Mouse (Mus musculus) liver, embryonic 13.5 days (tissue): ENCODE data around the gene Atf2. TPM values are rescaled to one million over a fixed set of nuclear protein-coding genes. Genes with fewer than 3 reads are reported as not detected.
"Not testable (repeated sequence)": the region's sequence is repeated elsewhere in the genome, so short reads cannot be mapped to it uniquely, and the experiment has no call there.

Experiments used
- ATAC-seq: fragments of 200-750 bp; cut with Nextera tagmentation; 2 replicates; pipeline ENCODE4 v1.8.0; 2017; ENCODE audit warnings: low read depth, mild to moderate bottlenecking, moderate number of reproducible peaks, moderate library complexity
- DNase-seq: peaks from one replicate; pipeline ENCODE4 v3.0.0; 2022
- H3K27ac ChIP-seq: fragments of 300-500 bp; sonication (generic); 2 replicates; pipeline ENCODE4 v1.5.1; 2015; ENCODE audit warnings: moderate library complexity, mild to moderate bottlenecking, inconsistent platforms
- H3K27me3 ChIP-seq: fragments of 300-500 bp; sonication (generic); 2 replicates; pipeline ENCODE4 v1.6.1; 2015; ENCODE audit warnings: mild to moderate bottlenecking, inconsistent platforms
- H3K36me3 ChIP-seq: fragments of 300-500 bp; sonication (generic); 2 replicates; pipeline ENCODE4 v1.6.1; 2015; ENCODE audit warnings: mild to moderate bottlenecking, inconsistent platforms
- H3K4me1 ChIP-seq: fragments of 300-500 bp; sonication (generic); replicated peaks from 2 replicates; pipeline ENCODE4 v1.6.1; 2015; ENCODE audit warnings: inconsistent platforms
- H3K4me2 ChIP-seq: fragments of 300-500 bp; sonication (generic); 2 replicates; pipeline ENCODE4 v1.6.1; 2015; ENCODE audit warnings: inconsistent platforms, mild to moderate bottlenecking, moderate library complexity
- H3K4me3 ChIP-seq: fragments of 300-500 bp; sonication (generic); replicated peaks from 2 replicates; pipeline ENCODE4 v1.5.1; 2015; ENCODE audit warnings: mild to moderate bottlenecking, inconsistent platforms
- H3K9ac ChIP-seq: fragments of 300-500 bp; sonication (generic); 2 replicates; pipeline ENCODE4 v1.6.1; 2015; ENCODE audit warnings: mild to moderate bottlenecking, inconsistent platforms
- H3K9me3 ChIP-seq: fragments of 300-500 bp; sonication (generic); replicated peaks from 2 replicates; pipeline ENCODE4 v1.6.1; 2016; ENCODE audit warnings: inconsistent platforms
- WGBS: fragments of 180-500 bp; shearing (Covaris S2); methylation state at CpG from one replicate; pipeline ENCODE4 v1.1.7; 2015; ENCODE audit not compliant: insufficient replicate concordance; 5-methylcytosine and 5-hydroxymethylcytosine counted together
- polyA plus RNA-seq: library from polyadenylated mRNA; unstranded; fragments of >200 nt; fragmentation: Nextera tagmentation; extraction: Ambion mirVana; gene quantifications from 2 replicates; pipeline ENCODE4 v1.2.1, GENCODE M21; 2015

The Atf2 gene
- polyA plus RNA-seq, 1 experiment from 2014 or later: 18.5 TPM

DNA sequence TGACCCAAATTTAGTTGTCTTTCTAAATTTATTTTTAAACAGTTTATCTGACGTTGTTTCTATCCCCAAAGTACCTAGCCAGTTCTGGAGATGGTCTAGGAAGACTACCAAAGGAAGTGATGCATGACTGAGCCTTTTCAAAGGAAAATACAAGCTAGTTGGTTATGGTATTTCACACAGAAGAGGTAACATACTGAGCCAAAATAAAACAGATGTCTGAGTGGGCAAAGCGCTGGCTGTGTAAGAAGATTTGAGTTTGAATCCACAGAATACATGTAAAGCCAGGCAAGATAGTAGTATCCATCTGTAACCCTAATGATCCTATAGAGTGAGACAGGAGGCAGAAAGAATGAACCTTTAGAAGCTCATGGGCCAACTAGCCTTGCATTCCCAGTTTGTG is 14.5 kb downstream of the Atf2 start:
- Histone ChIP-seq H3K4me1 (peaks cover 7% of the 10 kb centered on the region), H3K36me3 (peaks cover 6% of the 10 kb centered on the region), H3K27me3 (no peaks in the 10 kb centered on the region), H3K4me2 (no peak overlapping the region), H3K27ac (no peak overlapping the region), H3K9ac (no peak overlapping the region), H3K9me3 (no peaks in the 10 kb centered on the region), H3K4me3 (no peak overlapping the region)
- DNase-seq (no peak), ATAC-seq (no peak)
- 73% methylated on average over 2 of the region's 2 CpGs for WGBS

DNA sequence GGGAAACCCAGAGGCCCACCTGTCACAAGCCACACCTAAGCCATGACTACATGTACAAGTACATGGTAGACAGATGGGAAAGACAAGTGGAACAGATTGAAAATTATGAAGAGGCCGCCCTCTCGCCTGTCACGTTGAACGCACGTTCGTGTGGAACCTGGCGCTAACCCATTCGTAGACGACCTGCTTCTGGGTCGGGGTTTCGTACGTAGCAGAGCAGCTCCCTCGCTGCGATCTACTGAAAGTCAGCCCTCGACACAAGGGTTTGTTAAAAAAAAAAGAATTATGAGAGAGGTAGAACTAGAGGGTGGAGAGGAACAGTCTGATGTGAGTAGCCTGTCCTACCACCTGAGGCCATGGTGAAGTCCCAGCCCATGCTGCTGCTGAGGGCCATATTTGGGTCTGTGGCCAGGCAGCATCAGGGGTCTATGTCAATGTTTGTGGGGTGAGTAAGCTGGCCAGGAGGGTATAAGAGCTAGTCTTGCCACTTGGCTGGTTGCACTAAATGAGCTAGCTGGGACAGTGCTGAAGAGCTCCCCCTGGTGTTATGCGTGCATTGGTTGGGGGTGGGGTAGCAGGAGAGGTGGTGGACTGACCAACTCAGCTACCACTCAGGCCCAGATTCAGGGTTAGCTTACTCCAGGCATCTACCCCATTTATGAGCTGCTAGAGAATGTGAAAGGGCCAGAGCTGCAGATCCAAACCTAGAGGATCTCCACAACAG is 24.5 kb downstream of the Atf2 start:
- Histone ChIP-seq H3K4me1 (no peaks in the 10 kb centered on the region), H3K27me3 (no peaks in the 10 kb centered on the region), H3K27ac (no peak overlapping the region), H3K4me2 (no peak overlapping the region), H3K4me3 (no peak overlapping the region), H3K9me3 (no peaks in the 10 kb centered on the region), H3K36me3 (peaks cover 16% of the 10 kb centered on the region), H3K9ac (no peak overlapping the region)
- ATAC-seq: peak; percentile 47; the same call in 1 of the 2 replicates
- peak; percentile 68 for DNase-seq
- WGBS: 77% methylated on average over 16 of the region's 16 CpGs

DNA sequence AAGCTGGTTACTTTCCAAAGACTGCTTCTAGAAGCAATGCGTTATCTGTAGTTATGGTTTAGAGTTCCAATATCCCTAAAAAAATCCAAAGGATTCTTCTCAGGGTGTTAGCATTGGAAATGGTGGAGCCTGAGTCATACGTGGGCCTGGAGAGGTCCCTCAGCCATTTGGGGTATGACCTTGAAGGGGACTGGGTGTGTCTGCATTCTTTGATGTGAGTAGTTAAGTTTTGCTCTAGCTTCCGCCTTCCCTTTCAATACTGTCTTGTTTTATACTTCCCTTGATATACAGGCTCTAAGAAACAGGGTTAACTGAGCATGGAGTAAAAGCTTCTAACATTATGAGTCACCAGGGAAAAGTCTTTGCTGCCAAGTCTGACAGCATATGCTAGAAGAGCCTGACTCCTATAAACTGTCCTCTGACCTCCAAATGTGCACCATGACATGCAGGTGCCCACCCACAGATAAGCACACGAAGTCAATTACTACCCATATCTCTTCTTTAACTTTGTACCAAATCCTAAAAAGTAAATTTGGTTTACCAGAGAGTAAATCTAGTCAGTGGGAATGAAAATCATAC is 32.3 kb downstream of the Atf2 start:
- Histone ChIP-seq H3K27me3 (no peaks in the 10 kb centered on the region), H3K9ac (no peak overlapping the region), H3K4me2 (no peak overlapping the region), H3K36me3 (peaks cover 9% of the 10 kb centered on the region; the same call in 1 of the 2 replicates), H3K4me1 (peaks cover 8% of the 10 kb centered on the region), H3K9me3 (no peaks in the 10 kb centered on the region), H3K27ac (no peak overlapping the region), H3K4me3 (no peak overlapping the region)
- no peak for DNase-seq
- 0 out of 2 replicates have a peak, but pooled peaks have one; percentile 41 for ATAC-seq
- 63% methylated on average over 4 of the region's 4 CpGs for whole genome bisulfite sequencing

DNA sequence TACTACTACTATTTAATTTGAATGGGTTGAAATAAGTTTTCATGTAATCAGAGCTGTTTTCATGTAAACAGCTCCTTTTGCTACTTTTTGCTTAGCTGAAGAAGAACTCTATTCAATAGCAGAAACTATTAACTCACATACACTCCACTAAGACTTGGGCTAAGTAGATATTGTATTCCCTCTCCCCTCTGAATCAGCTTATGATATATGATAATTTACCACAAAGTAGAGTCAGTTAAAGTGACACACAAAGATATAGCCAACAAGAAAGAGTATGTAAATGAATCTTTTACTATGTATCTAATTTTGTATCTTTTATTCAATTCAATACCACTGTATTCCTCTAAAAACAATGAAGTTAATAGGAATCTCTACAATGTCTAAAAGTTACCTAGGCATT is 35.1 kb downstream of the Atf2 start:
- DNase-seq (no peak), ATAC-seq (no peak)
- Histone ChIP-seq H3K9ac (no peak overlapping the region), H3K27me3 (no peaks in the 10 kb centered on the region), H3K4me1 (peaks cover 8% of the 10 kb centered on the region), H3K4me3 (no peak overlapping the region), H3K4me2 (no peak overlapping the region), H3K9me3 (no peaks in the 10 kb centered on the region), H3K27ac (no peak overlapping the region), H3K36me3 (0 out of 2 replicates have a peak, but pooled peaks cover 5% of the 10 kb centered on the region)

DNA sequence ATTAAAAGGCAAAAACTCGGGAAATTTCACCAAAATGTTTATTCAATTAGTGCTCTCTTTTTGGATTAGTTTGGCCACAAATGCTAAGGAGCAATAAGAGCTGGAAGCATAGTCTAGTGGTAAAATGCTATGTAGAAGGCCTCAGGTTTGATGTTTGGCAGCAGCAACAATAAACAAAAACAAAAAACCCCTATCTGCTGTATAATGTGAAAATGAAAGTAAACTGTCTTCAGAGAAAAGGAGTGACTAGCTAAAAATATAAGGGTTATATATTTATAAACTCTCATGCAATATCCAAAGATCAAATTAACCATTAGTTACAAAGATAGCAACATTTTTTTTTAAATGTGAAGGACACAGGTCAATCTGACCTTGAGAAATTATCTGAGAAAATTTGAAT is 36.2 kb downstream of the Atf2 start:
- 64% methylated on average over 1 of the region's 1 CpGs for WGBS
- H3K9ac ChIP-seq: no peak overlapping the region
- H3K27me3 ChIP-seq: no peaks in the 10 kb centered on the region
- H3K4me3 ChIP-seq: no peak overlapping the region
- H3K4me1 ChIP-seq: peaks cover 8% of the 10 kb centered on the region
- no peak overlapping the region for H3K4me2 ChIP-seq
- 0 out of 2 replicates have a peak, but pooled peaks cover 5% of the 10 kb centered on the region for H3K36me3 ChIP-seq
- no peaks in the 10 kb centered on the region for H3K9me3 ChIP-seq
- no peak overlapping the region for H3K27ac ChIP-seq
- ATAC-seq: no peak
- no peak for DNase-seq

DNA sequence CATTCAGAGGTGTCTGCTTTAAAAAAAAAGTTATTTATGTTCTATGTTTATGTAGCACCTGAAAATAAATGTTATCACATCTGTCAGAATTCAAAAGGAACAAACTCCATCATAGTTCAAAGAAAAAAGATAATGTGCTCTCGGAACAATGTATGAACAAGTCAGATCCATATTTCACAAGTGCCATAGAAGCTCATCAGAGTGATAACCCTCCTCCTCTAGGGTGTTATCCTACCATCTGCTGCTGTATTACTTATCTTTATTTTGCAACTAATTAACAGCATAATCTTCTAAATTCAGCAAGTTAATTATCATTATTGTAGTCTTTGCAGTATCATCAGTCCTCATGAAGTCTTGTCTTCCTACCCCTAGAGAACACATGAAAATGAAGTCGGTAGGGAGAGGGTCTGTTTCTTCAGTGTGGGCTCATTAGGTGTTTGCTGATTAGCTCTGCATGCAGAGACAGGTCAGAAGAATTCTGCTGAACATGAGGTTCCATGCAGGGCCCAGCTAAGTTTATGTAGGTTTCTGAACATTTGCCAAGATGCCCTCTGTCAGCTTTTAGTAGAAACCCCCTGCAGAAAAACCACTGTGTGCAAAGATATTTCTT is 57.9 kb downstream of the Atf2 start:
- Histone ChIP-seq H3K4me2 (no peak overlapping the region), H3K9me3 (no peaks in the 10 kb centered on the region), H3K36me3 (peaks cover 14% of the 10 kb centered on the region), H3K27me3 (no peaks in the 10 kb centered on the region), H3K27ac (no peak overlapping the region), H3K4me1 (peaks cover 5% of the 10 kb centered on the region; the same call in 1 of the 2 replicates), H3K4me3 (no peak overlapping the region), H3K9ac (no peak overlapping the region)
- 46% methylated on average over 2 of the region's 2 CpGs for WGBS
- DNase-seq: no peak
- 0 out of 2 replicates have a peak, but pooled peaks have one; percentile 12 for ATAC-seq

DNA sequence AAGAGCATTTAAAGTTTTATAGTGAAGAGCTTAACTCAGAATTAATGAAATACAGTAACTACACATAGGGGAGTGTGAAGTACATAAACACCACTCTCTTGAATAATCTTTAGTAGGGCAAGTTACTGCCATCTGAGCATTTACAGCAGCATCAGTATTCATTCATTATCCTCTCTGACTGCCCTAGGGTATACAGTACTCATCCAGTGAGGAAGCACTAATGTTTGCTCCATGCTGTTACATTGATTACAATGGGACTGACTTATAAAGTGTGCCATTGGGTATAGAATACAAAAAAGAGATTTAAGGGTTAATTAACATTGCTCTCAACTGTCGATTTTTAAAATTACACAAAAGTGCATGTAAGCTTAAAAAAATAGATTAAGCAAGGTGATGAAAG is 59.2 kb downstream of the Atf2 start:
- Histone ChIP-seq H3K27ac (no peak overlapping the region), H3K9me3 (no peaks in the 10 kb centered on the region), H3K4me1 (peaks cover 5% of the 10 kb centered on the region; the same call in 1 of the 2 replicates), H3K36me3 (peaks cover 13% of the 10 kb centered on the region), H3K4me3 (no peak overlapping the region), H3K9ac (no peak overlapping the region), H3K27me3 (no peaks in the 10 kb centered on the region), H3K4me2 (no peak overlapping the region)
- DNase-seq (no peak), ATAC-seq (no peak)
- 62% methylated on average over 1 of the region's 1 CpGs for WGBS

DNA sequence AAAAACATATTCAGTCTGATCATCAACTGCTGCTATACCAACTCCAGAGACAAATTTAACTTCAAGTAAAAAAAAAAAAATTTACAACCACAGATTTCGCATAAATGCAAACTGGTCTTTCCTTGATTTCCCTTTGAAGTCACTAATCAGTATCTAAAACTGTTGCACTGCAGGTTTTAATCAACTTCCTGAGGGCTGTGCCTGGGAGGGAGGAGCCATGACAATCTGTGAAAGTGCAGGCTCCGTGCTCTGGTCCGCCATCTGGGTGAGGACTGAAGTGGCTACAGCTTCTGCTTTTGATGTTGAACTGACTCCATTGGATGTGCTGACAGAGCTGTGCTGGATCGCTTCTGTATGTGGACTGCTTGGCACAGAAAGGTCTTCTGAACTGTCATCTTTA is 73.7 kb downstream of the Atf2 start:
- no peak overlapping the region for H3K27ac ChIP-seq
- H3K27me3 ChIP-seq: no peaks in the 10 kb centered on the region
- H3K9ac ChIP-seq: no peak overlapping the region
- no peak for ATAC-seq
- H3K4me2 ChIP-seq: no peak overlapping the region
- peaks cover 31% of the 10 kb centered on the region for H3K36me3 ChIP-seq
- no peaks in the 10 kb centered on the region for H3K4me1 ChIP-seq
- no peak overlapping the region for H3K4me3 ChIP-seq
- WGBS: 44% methylated on average over 4 of the region's 4 CpGs
- H3K9me3 ChIP-seq: no peaks in the 10 kb centered on the region
- DNase-seq: peak; percentile 80

DNA sequence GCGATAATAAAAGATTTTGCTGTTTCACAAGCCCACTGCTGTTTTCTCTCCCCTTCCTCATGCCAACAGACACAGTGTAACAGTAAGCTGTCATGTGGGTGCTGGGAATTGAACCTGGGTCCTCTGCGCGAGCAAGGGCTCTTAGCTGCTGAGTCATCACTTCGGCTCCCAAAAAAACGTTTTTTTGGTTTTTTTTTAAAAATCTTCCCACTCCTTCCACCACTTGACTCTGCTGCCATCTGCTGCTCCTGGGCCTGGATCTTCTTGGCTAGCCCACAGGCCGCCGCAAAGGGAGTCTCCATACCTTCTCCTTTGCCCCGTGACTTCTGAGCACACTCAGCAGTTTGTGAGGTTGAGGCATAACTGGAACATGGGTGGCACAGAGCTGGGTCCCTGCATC is 84.8 kb downstream of the Atf2 start:
- H3K9me3 ChIP-seq: no peaks in the 10 kb centered on the region
- H3K27ac ChIP-seq: no peak overlapping the region
- WGBS: 77% methylated on average over 8 of the region's 8 CpGs
- H3K36me3 ChIP-seq: no peaks in the 10 kb centered on the region
- no peak overlapping the region for H3K4me2 ChIP-seq
- no peak overlapping the region for H3K4me3 ChIP-seq
- H3K9ac ChIP-seq: no peak overlapping the region
- ATAC-seq (no peak), DNase-seq (no peak)
- H3K27me3 ChIP-seq: no peaks in the 10 kb centered on the region
- no peaks in the 10 kb centered on the region for H3K4me1 ChIP-seq

DNA sequence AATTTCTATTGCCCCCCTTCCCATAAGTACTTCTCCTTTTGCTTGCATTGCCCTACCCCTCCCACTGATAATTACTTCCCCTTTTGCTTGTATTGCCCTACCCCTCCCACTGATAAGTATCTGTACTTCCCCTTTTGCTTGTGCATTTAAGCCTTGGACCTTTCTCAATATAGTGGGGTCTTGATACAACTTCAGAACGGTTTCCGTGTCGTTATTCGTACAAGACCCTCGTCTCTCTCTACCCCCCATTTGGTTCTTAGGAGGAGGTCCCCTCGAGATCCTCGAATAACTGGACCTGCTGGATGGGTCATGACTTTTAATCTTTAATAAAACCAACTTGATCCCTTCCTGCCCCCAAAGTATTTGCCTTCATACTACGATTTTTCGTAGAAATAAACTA is 92.3 kb downstream of the Atf2 start:
- H3K9me3 ChIP-seq, ATAC-seq, DNase-seq, H3K4me1 ChIP-seq, H3K27me3 ChIP-seq, H3K27ac ChIP-seq, H3K4me2 ChIP-seq, H3K4me3 ChIP-seq, H3K9ac ChIP-seq, H3K36me3 ChIP-seq: not testable (repeated sequence)
- 54% methylated on average over 9 of the region's 9 CpGs for WGBS

DNA sequence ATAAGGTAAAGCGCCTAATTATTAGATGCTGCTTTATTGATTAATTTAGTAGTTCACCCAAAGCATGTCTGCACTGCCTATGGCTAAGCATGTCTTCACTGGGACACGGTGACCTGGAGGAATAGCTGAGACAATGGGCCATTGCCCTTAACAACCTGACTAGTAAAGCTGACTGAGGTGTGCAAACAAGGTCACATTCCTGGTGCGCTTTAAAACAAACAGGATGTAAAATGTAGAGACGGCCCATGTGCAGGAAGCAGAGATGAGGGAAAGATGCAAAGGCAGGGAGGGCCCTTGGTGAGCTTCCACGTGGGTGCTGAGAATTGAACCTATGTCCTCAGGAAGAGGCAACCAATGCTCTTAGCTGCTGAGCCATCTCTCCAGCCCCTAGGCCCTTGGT is 93.7 kb downstream of the Atf2 start:
- Histone ChIP-seq H3K27me3 (peaks cover 3% of the 10 kb centered on the region; the same call in 1 of the 2 replicates), H3K36me3 (no peaks in the 10 kb centered on the region), H3K9ac (no peak overlapping the region), H3K4me2 (no peak overlapping the region), H3K9me3 (no peaks in the 10 kb centered on the region), H3K27ac (no peak overlapping the region), H3K4me1 (no peaks in the 10 kb centered on the region), H3K4me3 (no peak overlapping the region)
- DNase-seq: no peak
- 62% methylated on average over 5 of the region's 5 CpGs for WGBS
- no peak for ATAC-seq
